Mouse (Mus musculus): ENCODE data around the gene Tfeb. TPM values are rescaled to one million over a fixed set of nuclear protein-coding genes. Genes with fewer than 3 reads are reported as not detected.

Gene Tfeb
- 2.1 and 2.8 TPM in 2 replicates for polyA plus RNA-seq (2012; rRNA removed)

GRCm38 (mm10) chr17:47736856-47737255, at the start of gene Tfeb:
TSS of gene Tfeb (plus strand) at chr17:47737030.

GRCm38 (mm10) chr17:47688344-47688607, 48.6 kb upstream of the Tfeb start, which contains the start of gene Tomm6:
TSS of gene Tomm6 (minus strand) at chr17:47688386.

GRCm38 (mm10) chr17:47688608-47689575, 47.9 kb upstream of the Tfeb start, which contains the start of gene Frs3:
TSS of gene Frs3 (plus strand) at chr17:47689030.

GRCm38 (mm10) chr17:47694442-47694502, 42.6 kb upstream of the Tfeb start, which contains the start of gene Gm21981:
TSS of gene Gm21981 (minus strand) at chr17:47694455.

GRCm38 (mm10) chr17:47694503-47695336, 42.1 kb upstream of the Tfeb start, which contains the start of gene Prickle4:
TSS of gene Prickle4 (minus strand) at chr17:47694736.

GRCm38 (mm10) chr17:47726566-47726965, 10.3 kb upstream of the Tfeb start, which contains the start of gene Pgc:
TSS of gene Pgc (plus strand) at chr17:47726842.

GRCm38 (mm10) chr17:47834482-47834767, 97.6 kb downstream of the Tfeb start, which contains the start of gene Mdfi:
TSS of gene Mdfi (minus strand) at chr17:47834691.

Other genes starting within 250 kb of the Tfeb start
- 47.4 and 48.0 TPM in 2 replicates for gene Taf8, start 234.7 kb upstream of the Tfeb start, polyA plus RNA-seq (2012; rRNA removed)
- 194 and 197 TPM in 2 replicates for gene Ccnd3, start 232.0 kb upstream of the Tfeb start, polyA plus RNA-seq (2012; rRNA removed)
- 23.2 and 24.1 TPM in 2 replicates for gene Bysl, start 125.5 kb upstream of the Tfeb start, polyA plus RNA-seq (2012; rRNA removed)
- gene Med20, start 125.4 kb upstream of the Tfeb start, polyA plus RNA-seq (2012; rRNA removed): 47.8 and 57.1 TPM in 2 replicates
- gene Gm20517, start 125.4 kb upstream of the Tfeb start, polyA plus RNA-seq (2012; rRNA removed): 2.2 and 4.3 TPM in 2 replicates
- gene Usp49, start 106.3 kb upstream of the Tfeb start, polyA plus RNA-seq (2012; rRNA removed): 21.1 and 27.6 TPM in 2 replicates
- 104 and 158 TPM in 2 replicates for gene Tomm6, start 48.6 kb upstream of the Tfeb start, polyA plus RNA-seq (2012; rRNA removed)
- 18.9 and 19.9 TPM in 2 replicates for gene Frs3, start 48.0 kb upstream of the Tfeb start, polyA plus RNA-seq (2012; rRNA removed)
- 0.94 and 2.4 TPM in 2 replicates for gene Gm21981, start 42.6 kb upstream of the Tfeb start, polyA plus RNA-seq (2012; rRNA removed)
- 0.93 and 4.4 TPM in 2 replicates for gene Prickle4, start 42.3 kb upstream of the Tfeb start, polyA plus RNA-seq (2012; rRNA removed)
- gene Pgc, start 10.2 kb upstream of the Tfeb start, polyA plus RNA-seq (2012; rRNA removed): not detected in 2 replicates
- 80.5 and 157 TPM in 2 replicates for gene Mdfi, start 97.7 kb downstream of the Tfeb start, polyA plus RNA-seq (2012; rRNA removed)
- 96.2 and 105 TPM in 2 replicates for gene Foxp4, start 187.6 kb downstream of the Tfeb start, polyA plus RNA-seq (2012; rRNA removed)

All from central nervous system, embryonic 11.5 days (tissue).